Mouse (Mus musculus) G1E (cell line): Measurements from ENCODE around the gene Cuta. TPM values are rescaled to one million over a fixed set of nuclear protein-coding genes. Genes with fewer than 3 reads are reported as not detected.

Experiments used
- ATAC-seq: 2 replicates; pipeline ENCODE4 v1.8.0; 2016; ENCODE audit warnings: mild to moderate bottlenecking; ENCODE audit not compliant: insufficient number of reproducible peaks, poor library complexity, low FRiP score, severe bottlenecking; ENCODE audit errors: extremely low read depth
- DNase-seq: peaks from one replicate; pipeline ENCODE4 v3.0.0; 2012; ENCODE audit warnings: low spot score
- H3K27me3 ChIP-seq: 2 replicates; pipeline ENCODE4 v1.6.1; 2012; ENCODE audit warnings: mild to moderate bottlenecking, low read length, inconsistent platforms; ENCODE audit not compliant: insufficient read depth
- H3K36me3 ChIP-seq: replicated peaks from 2 replicates; pipeline ENCODE3; 2012; ENCODE audit warnings: mild to moderate bottlenecking, inconsistent platforms
- H3K4me1 ChIP-seq: 2 replicates; pipeline ENCODE4 v1.6.1; 2012; ENCODE audit warnings: low read depth, low read length, inconsistent platforms, mixed read lengths; ENCODE audit not compliant: insufficient read depth
- H3K4me3 ChIP-seq: 2 replicates; pipeline ENCODE4 v1.5.1; 2012; ENCODE audit warnings: low read depth, mild to moderate bottlenecking, inconsistent platforms, low read length, moderate library complexity, mixed read lengths
- H3K9me3 ChIP-seq: replicated peaks from 2 replicates; pipeline ENCODE4 v1.6.1; 2012; ENCODE audit warnings: inconsistent platforms
- CTCF ChIP-seq: IDR thresholded peaks from 2 replicates; pipeline ENCODE4 v1.5.1; 2012; ENCODE audit warnings: low read depth, low read length, inconsistent platforms, mixed read lengths
- GATA1 ChIP-seq: IDR thresholded peaks from 2 replicates; pipeline ENCODE4 v1.6.1; 2012; ENCODE audit warnings: borderline replicate concordance, low read length, inconsistent platforms, mixed read lengths
- GATA2 ChIP-seq: IDR thresholded peaks from 2 replicates; pipeline ENCODE4 v1.6.1; 2012; ENCODE audit warnings: low read depth, low read length, inconsistent platforms, borderline replicate concordance
- POLR2AphosphoS5 ChIP-seq: IDR thresholded peaks from 2 replicates; pipeline ENCODE4 v1.6.1; 2012; ENCODE audit warnings: low read depth, low read length, inconsistent platforms; ENCODE audit not compliant: insufficient replicate concordance
- TAL1 ChIP-seq: conservative IDR thresholded peaks from 2 replicates; pipeline ENCODE4 v1.6.1; 2012; ENCODE audit warnings: low read depth, low read length, inconsistent platforms, mixed read lengths
- polyA plus RNA-seq: library from polyadenylated mRNA; stranded (reverse); fragments of >175 nt; gene quantifications from 2 replicates; pipeline ENCODE4 v1.2.3, GENCODE M21; 2012
- total RNA-seq, 2 experiments: library from RNA; stranded (forward) in 1 of 2; stranded (reverse) in 1 of 2; fragments of 200-1000 nt in 1 of 2; fragments of >200 nt in 1 of 2; fragmentation: Nextera tagmentation in 1 of 2; gene quantifications; 2 replicates each; pipeline ENCODE4 v1.2.3; 2014 to 2017

Cuta gene
- total and polyA plus RNA-seq, 3 experiments, result 190 to 563 (median 319) TPM

DNA sequence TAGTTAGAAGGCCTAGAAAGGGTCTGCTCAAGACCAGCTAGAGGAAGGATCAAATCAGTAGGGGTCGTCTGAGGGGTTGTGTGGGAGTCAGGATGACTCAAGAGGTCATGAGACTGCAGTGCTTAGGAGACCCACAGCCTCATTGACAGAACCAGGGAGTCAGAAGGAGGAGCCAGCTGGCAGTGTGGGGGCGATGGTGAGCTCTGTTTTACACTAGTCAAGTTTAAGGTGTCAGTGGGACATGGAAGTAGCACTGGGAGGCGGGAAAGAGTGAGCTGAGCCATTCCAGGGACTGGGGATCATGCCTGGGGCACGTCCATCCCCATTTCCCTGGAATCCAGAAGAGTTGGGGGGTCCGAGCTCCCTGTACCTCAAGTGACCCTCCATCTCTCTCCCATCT, 19.5 kb upstream of the Cuta start:
- H3K27me3 ChIP-seq, result no peaks in the 10 kb centered on the region; the same call in 1 of the 2 replicates
- TF ChIP-seq POLR2AphosphoS5 (no peak), GATA1 (no peak), TAL1 (no peak), CTCF (no peak), GATA2 (no peak)
- DNase-seq (no peak), ATAC-seq (no peak)
- peaks cover 68% of the 10 kb centered on the region for H3K4me1 ChIP-seq
- no peak overlapping the region for H3K4me3 ChIP-seq
- no peaks in the 10 kb centered on the region for H3K9me3 ChIP-seq
- peaks cover 87% of the 10 kb centered on the region for H3K36me3 ChIP-seq

- ATAC-seq (no peak), DNase-seq (no peak)
- H3K4me3 ChIP-seq, result 0 out of 2 replicates have a peak overlapping the region, but pooled peaks have one; percentile 59
- TF ChIP-seq GATA1 (no peak), TAL1 (no peak), CTCF (no peak), GATA2 (no peak), POLR2AphosphoS5 (no peak)
- H3K27me3 ChIP-seq, result no peaks in the 10 kb centered on the region; the same call in 1 of the 2 replicates
- H3K36me3 ChIP-seq, result peaks cover 88% of the 10 kb centered on the region
- peaks cover 75% of the 10 kb centered on the region for H3K4me1 ChIP-seq
- no peaks in the 10 kb centered on the region for H3K9me3 ChIP-seq
Observed at GRCm38 (mm10) chr17:26957872-26958271, 18.5 kb upstream of the Cuta start.

DNA sequence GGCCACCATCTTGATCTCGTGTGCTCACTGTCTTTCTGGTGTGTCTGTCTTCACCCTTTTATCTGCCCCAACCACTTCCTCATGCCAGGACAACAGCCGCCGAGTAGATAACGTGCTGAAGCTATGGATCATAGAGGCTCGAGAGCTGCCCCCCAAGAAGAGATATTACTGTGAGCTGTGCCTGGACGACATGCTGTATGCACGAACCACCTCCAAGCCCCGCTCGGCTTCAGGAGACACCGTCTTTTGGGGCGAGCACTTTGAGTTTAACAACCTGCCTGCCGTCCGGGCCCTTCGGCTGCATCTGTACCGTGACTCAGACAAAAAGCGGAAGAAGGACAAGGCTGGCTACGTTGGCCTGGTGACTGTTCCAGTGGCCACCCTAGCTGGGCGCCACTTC, 17.5 kb upstream of the Cuta start:
- peak; percentile 72 for DNase-seq
- Histone ChIP-seq H3K4me3 (peak overlapping the region; percentile 59; the same call in 1 of the 2 replicates), H3K9me3 (no peaks in the 10 kb centered on the region), H3K4me1 (peaks cover 82% of the 10 kb centered on the region), H3K27me3 (no peaks in the 10 kb centered on the region; the same call in 1 of the 2 replicates), H3K36me3 (peaks cover 88% of the 10 kb centered on the region)
- peak; percentile 66 for ATAC-seq
- no peak for TF ChIP-seq CTCF
- peak; percentile 47 for TF ChIP-seq TAL1
- no peak for TF ChIP-seq GATA2

- Histone ChIP-seq H3K9me3 (no peaks in the 10 kb centered on the region), H3K4me3 (peak overlapping the region; percentile 59; the same call in 1 of the 2 replicates), H3K4me1 (peaks cover 87% of the 10 kb centered on the region), H3K27me3 (no peaks in the 10 kb centered on the region; the same call in 1 of the 2 replicates), H3K36me3 (peaks cover 86% of the 10 kb centered on the region)
- ATAC-seq, result no peak
- TF ChIP-seq TAL1, result no peak
- TF ChIP-seq CTCF, result no peak
- TF ChIP-seq GATA2, result no peak
- TF ChIP-seq POLR2AphosphoS5, result no peak
- no peak for TF ChIP-seq GATA1
- no peak for DNase-seq
Observed at GRCm38 (mm10) chr17:26956309-26956708, 16.9 kb upstream of the Cuta start.

DNA sequence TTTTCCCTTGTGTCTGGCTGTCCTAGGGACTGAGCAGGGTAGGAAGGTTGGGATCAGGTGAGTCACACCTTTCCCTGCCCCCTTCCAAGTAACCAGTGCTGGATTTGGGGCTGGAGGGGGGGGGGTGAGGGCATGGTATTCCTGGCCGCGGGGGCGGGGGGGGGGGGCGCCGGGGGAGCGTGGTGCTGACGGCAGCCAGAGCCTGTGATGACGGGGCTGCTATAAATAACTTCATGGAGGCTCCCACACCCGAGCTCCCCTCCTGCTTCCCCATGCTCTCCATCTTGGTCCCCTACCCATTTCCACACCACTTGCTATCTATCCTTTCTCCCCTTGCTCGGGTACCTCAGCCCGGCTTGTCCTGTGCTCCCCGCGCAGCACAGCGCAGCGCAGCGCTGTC, 14.4 kb upstream of the Cuta start:
- DNase-seq (no peak), ATAC-seq (no peak)
- Histone ChIP-seq H3K4me1 (peaks cover 85% of the 10 kb centered on the region), H3K36me3 (peaks cover 63% of the 10 kb centered on the region), H3K4me3 (no peak overlapping the region; the same call in 1 of the 2 replicates), H3K9me3 (no peaks in the 10 kb centered on the region), H3K27me3 (peaks cover 9% of the 10 kb centered on the region; the same call in 1 of the 2 replicates)
- TF ChIP-seq GATA2 (no peak), CTCF (no peak), POLR2AphosphoS5 (no peak), TAL1 (no peak), GATA1 (no peak)

DNA sequence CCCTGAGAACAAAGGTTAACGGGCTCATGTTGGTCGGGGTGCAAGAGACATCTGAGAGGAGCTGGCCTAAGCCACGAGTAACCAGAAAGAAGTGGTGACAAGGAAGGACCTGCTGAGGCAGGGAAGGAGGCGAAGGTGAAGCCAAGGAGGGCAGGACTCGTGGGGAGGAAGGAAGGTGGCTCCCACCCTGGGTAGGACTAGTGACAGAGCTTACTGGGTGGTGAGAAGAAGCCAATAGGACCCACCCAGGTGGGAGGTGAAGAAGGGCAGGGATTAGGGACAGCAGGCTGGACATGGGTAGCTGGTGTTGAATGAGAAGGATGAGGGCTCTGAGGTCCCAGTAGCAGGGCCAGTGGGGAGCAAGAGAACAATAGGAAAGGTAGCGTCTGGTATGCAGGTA, 13.8 kb upstream of the Cuta start:
- Histone ChIP-seq H3K36me3 (peaks cover 58% of the 10 kb centered on the region), H3K9me3 (no peaks in the 10 kb centered on the region), H3K27me3 (peaks cover 9% of the 10 kb centered on the region; the same call in 1 of the 2 replicates), H3K4me3 (no peak overlapping the region), H3K4me1 (peaks cover 83% of the 10 kb centered on the region)
- TF ChIP-seq GATA2 (no peak), CTCF (no peak), GATA1 (no peak)
- DNase-seq (no peak), ATAC-seq (no peak)
